Mouse (Mus musculus) intestine, embryonic 16.5 days (tissue): Measurements from ENCODE around the gene D230025D16Rik. TPM values are rescaled to one million over a fixed set of nuclear protein-coding genes. Genes with fewer than 3 reads are reported as not detected.
A peak's percentile ranks its signal among the peaks of the same experiment; 100 is the strongest.

Source experiments
- ATAC-seq: fragments of 200-750 bp; cut with Nextera tagmentation; 2 replicates; pipeline ENCODE4 v1.8.0; 2017; ENCODE audit warnings: moderate TSS enrichment, moderate library complexity
- H3K27ac ChIP-seq: fragments of 300-500 bp; sonication (generic); 2 replicates; pipeline ENCODE4 v1.5.1; 2014; ENCODE audit warnings: mild to moderate bottlenecking, low read length
- H3K27me3 ChIP-seq: fragments of 300-500 bp; sonication (generic); replicated peaks from 2 replicates; pipeline ENCODE4 v1.6.1; 2014; ENCODE audit warnings: low read length, control low read depth, mixed read lengths; ENCODE audit not compliant: control insufficient read depth, insufficient read depth
- H3K36me3 ChIP-seq: fragments of 300-500 bp; sonication (generic); 2 replicates; pipeline ENCODE4 v1.6.1; 2014; ENCODE audit warnings: low read length, control low read depth; ENCODE audit not compliant: control insufficient read depth, insufficient read depth
- H3K4me1 ChIP-seq: fragments of 300-500 bp; sonication (generic); 2 replicates; pipeline ENCODE4 v1.6.1; 2014; ENCODE audit warnings: low read length, control low read depth, mixed read lengths; ENCODE audit not compliant: control insufficient read depth, insufficient read depth
- H3K4me2 ChIP-seq: fragments of 300-500 bp; sonication (generic); 2 replicates; pipeline ENCODE4 v1.6.1; 2014; ENCODE audit warnings: low read depth, low read length, control low read depth
- H3K4me3 ChIP-seq: fragments of 300-500 bp; sonication (generic); 2 replicates; pipeline ENCODE4 v1.5.1; 2014; ENCODE audit warnings: mild to moderate bottlenecking, low read length
- H3K9ac ChIP-seq: fragments of 300-500 bp; sonication (generic); 2 replicates; pipeline ENCODE4 v1.6.1; 2014; ENCODE audit warnings: low read depth, low read length
- H3K9me3 ChIP-seq: fragments of 300-500 bp; sonication (generic); 2 replicates; pipeline ENCODE4 v1.6.1; 2016; ENCODE audit warnings: low read length, control low read depth; ENCODE audit not compliant: control insufficient read depth
- WGBS: fragments of 180-500 bp; shearing (Covaris S2); extraction: QIAGEN DNeasy Blood & Tissue Kit; methylation state at CpG from one replicate; pipeline ENCODE4 v1.1.7; 2014; 5-methylcytosine and 5-hydroxymethylcytosine counted together
- polyA plus RNA-seq: library from polyadenylated mRNA; unstranded; fragments of >200 nt; fragmentation: Nextera tagmentation; extraction: Ambion mirVana; gene quantifications from 2 replicates; pipeline ENCODE4 v1.2.1, GENCODE M21; 2015

The D230025D16Rik gene
- polyA plus RNA-seq, 1 experiment from 2014 or later = 20.6 TPM

GRCm38 (mm10) chr8:105293405-105293804 is 68.5 kb downstream of the D230025D16Rik start:
- Histone ChIP-seq H3K9me3 (no peaks in the 10 kb centered on the region), H3K9ac (no peak overlapping the region), H3K4me3 (no peak overlapping the region), H3K4me1 (peaks cover 29% of the 10 kb centered on the region), H3K4me2 (no peak overlapping the region), H3K27ac (no peak overlapping the region), H3K27me3 (peaks cover 13% of the 10 kb centered on the region), H3K36me3 (no peaks in the 10 kb centered on the region)
- WGBS = 62% methylated on average over 19 of the region's 19 CpGs
- no peak for ATAC-seq

- no peak overlapping the region for H3K9ac ChIP-seq
Measured at GRCm38 (mm10) chr8:105294776-105295175, 69.8 kb downstream of the D230025D16Rik start.

GRCm38 (mm10) chr8:105295256-105295655 is 70.3 kb downstream of the D230025D16Rik start:
- peak overlapping the region; percentile 11; the same call in 1 of the 2 replicates for H3K4me3 ChIP-seq
- H3K9ac ChIP-seq = no peak overlapping the region
- H3K36me3 ChIP-seq = peaks cover 1% of the 10 kb centered on the region; the same call in 1 of the 2 replicates
- H3K4me1 ChIP-seq = peaks cover 27% of the 10 kb centered on the region
- peak overlapping the region; percentile 51; the same call in 1 of the 2 replicates for H3K27ac ChIP-seq
- peaks cover 6% of the 10 kb centered on the region for H3K27me3 ChIP-seq
- no peaks in the 10 kb centered on the region for H3K9me3 ChIP-seq
- ATAC-seq = no peak
- WGBS = 69% methylated on average over 11 of the region's 11 CpGs
- peak overlapping the region; percentile 17; the same call in 1 of the 2 replicates for H3K4me2 ChIP-seq

More at GRCm38 (mm10) chr8:105294776-105295175, 69.8 kb downstream of the D230025D16Rik start:
- Histone ChIP-seq H3K27me3 (peaks cover 11% of the 10 kb centered on the region), H3K4me3 (no peak overlapping the region), H3K27ac (no peak overlapping the region), H3K36me3 (no peaks in the 10 kb centered on the region; the same call in 1 of the 2 replicates), H3K4me1 (peaks cover 29% of the 10 kb centered on the region), H3K4me2 (0 out of 2 replicates have a peak overlapping the region, but pooled peaks have one; percentile 17), H3K9me3 (no peaks in the 10 kb centered on the region)
- 73% methylated on average over 9 of the region's 9 CpGs for WGBS
- no peak for ATAC-seq

GRCm38 (mm10) chr8:105295895-105296573 is 71.1 kb downstream of the D230025D16Rik start, which contains the start of gene Exoc3l:
Exoc3l (minus strand) TSS chr8:105296101.
- Histone ChIP-seq H3K36me3 (peaks cover 6% of the 10 kb centered on the region), H3K4me1 (peaks cover 20% of the 10 kb centered on the region), H3K9ac (peak within 1 kb of the TSS; percentile 96; the same call in 1 of the 2 replicates), H3K27ac (peak within 1 kb of the TSS; percentile 51), H3K4me3 (peak within 1 kb of the TSS; percentile 98), H3K9me3 (no peaks in the 10 kb centered on the region), H3K4me2 (peak within 1 kb of the TSS; percentile 73), H3K27me3 (no peaks in the 10 kb centered on the region)
- WGBS = 62% methylated on average over 11 of the region's 11 CpGs
- no peak for ATAC-seq

GRCm38 (mm10) chr8:105297511-105298192 is 72.7 kb downstream of the D230025D16Rik start, which contains the start of gene E2f4:
E2f4 (plus strand) TSS chr8:105297663.
- under 1% methylated on average over 58 of the region's 58 CpGs for WGBS

GRCm38 (mm10) chr8:105298351-105299252 is 73.7 kb downstream of the D230025D16Rik start:
- Histone ChIP-seq H3K36me3 (peaks cover 15% of the 10 kb centered on the region), H3K9ac (peak overlapping the region; percentile 96), H3K27me3 (no peaks in the 10 kb centered on the region), H3K4me1 (peaks cover 20% of the 10 kb centered on the region), H3K27ac (no peak overlapping the region), H3K4me2 (peak overlapping the region; percentile 73), H3K9me3 (no peaks in the 10 kb centered on the region), H3K4me3 (peak overlapping the region; percentile 98)
- 50% methylated on average over 18 of the region's 18 CpGs for WGBS
- no peak for ATAC-seq

More at GRCm38 (mm10) chr8:105297511-105298192, 72.7 kb downstream of the D230025D16Rik start, which contains the start of gene E2f4:
- peak within 1 kb of the TSS; percentile 96 for H3K9ac ChIP-seq
- H3K9me3 ChIP-seq = no peaks in the 10 kb centered on the region
- H3K4me1 ChIP-seq = peaks cover 20% of the 10 kb centered on the region
- H3K27ac ChIP-seq = peak within 1 kb of the TSS; percentile 74
- ATAC-seq = peak; percentile 93
- H3K4me3 ChIP-seq = peak within 1 kb of the TSS; percentile 98
- H3K27me3 ChIP-seq = no peaks in the 10 kb centered on the region
- peaks cover 15% of the 10 kb centered on the region for H3K36me3 ChIP-seq
- peak within 1 kb of the TSS; percentile 73 for H3K4me2 ChIP-seq

- no peaks in the 10 kb centered on the region for H3K9me3 ChIP-seq
- 89% methylated on average over 8 of the region's 8 CpGs for WGBS
- H3K4me3 ChIP-seq = no peak overlapping the region
- H3K27ac ChIP-seq = no peak overlapping the region
- peak; percentile 25; the same call in 1 of the 2 replicates for ATAC-seq
- H3K27me3 ChIP-seq = no peaks in the 10 kb centered on the region
- peaks cover 15% of the 10 kb centered on the region for H3K36me3 ChIP-seq
- no peak overlapping the region for H3K9ac ChIP-seq
- H3K4me1 ChIP-seq = peaks cover 28% of the 10 kb centered on the region
- H3K4me2 ChIP-seq = no peak overlapping the region
Measured at GRCm38 (mm10) chr8:105299962-105300361, 75.0 kb downstream of the D230025D16Rik start.
